Mouse (Mus musculus) lung, embryonic 14.5 days (tissue): Measurements from ENCODE around the gene Ccdc33. TPM values are rescaled to one million over a fixed set of nuclear protein-coding genes. Genes with fewer than 3 reads are reported as not detected.

Experiments used
- ATAC-seq: fragments of 200-750 bp; cut with Nextera tagmentation; 2 replicates; pipeline ENCODE4 v1.8.0; 2017; ENCODE audit warnings: mild to moderate bottlenecking, moderate TSS enrichment, moderate library complexity; ENCODE audit not compliant: insufficient read depth
- DNase-seq: peaks from one replicate; pipeline ENCODE4 v3.0.0-alpha.2; 2015
- H3K27ac ChIP-seq: fragments of 300-500 bp; sonication (generic); 2 replicates; pipeline ENCODE4 v1.5.1; 2014; ENCODE audit warnings: low read depth, mild to moderate bottlenecking, moderate library complexity
- H3K27me3 ChIP-seq: fragments of 300-500 bp; sonication (generic); 2 replicates; pipeline ENCODE4 v1.6.1; 2014; ENCODE audit warnings: low read length, control low read depth; ENCODE audit not compliant: insufficient read depth
- H3K36me3 ChIP-seq: fragments of 300-500 bp; sonication (generic); 2 replicates; pipeline ENCODE4 v1.6.1; 2014; ENCODE audit warnings: control low read depth; ENCODE audit not compliant: insufficient read depth
- H3K4me1 ChIP-seq: fragments of 300-500 bp; sonication (generic); 2 replicates; pipeline ENCODE4 v1.6.1; 2014; ENCODE audit warnings: antibody characterized with exemption, control low read depth; ENCODE audit not compliant: insufficient read depth
- H3K4me2 ChIP-seq: fragments of 300-500 bp; sonication (generic); 2 replicates; pipeline ENCODE4 v1.6.1; 2014; ENCODE audit warnings: mild to moderate bottlenecking
- H3K4me3 ChIP-seq: fragments of 300-500 bp; sonication (generic); 2 replicates; pipeline ENCODE4 v1.5.1; 2014; ENCODE audit warnings: low read depth, low read length
- H3K9ac ChIP-seq: fragments of 300-500 bp; sonication (generic); 2 replicates; pipeline ENCODE4 v1.6.1; 2014
- H3K9me3 ChIP-seq: fragments of 300-500 bp; sonication (generic); 2 replicates; pipeline ENCODE4 v1.6.1; 2016; ENCODE audit warnings: low read depth, low read length, control low read depth
- CTCF ChIP-seq: IDR thresholded peaks from 2 replicates; pipeline ENCODE4 v1.5.1; 2016; ENCODE audit warnings: antibody characterized with exemption, low read depth
- WGBS: fragments of 180-500 bp; shearing (Covaris S2); extraction: QIAGEN DNeasy Blood & Tissue Kit; methylation state at CpG from one replicate; pipeline ENCODE4 v1.1.7; 2014; 5-methylcytosine and 5-hydroxymethylcytosine counted together
- polyA plus RNA-seq: library from polyadenylated mRNA; unstranded; fragments of >200 nt; fragmentation: Nextera tagmentation; extraction: Ambion mirVana; gene quantifications from 2 replicates; pipeline ENCODE4 v1.2.1, GENCODE M21; 2014

The Ccdc33 gene
- polyA plus RNA-seq, 1 experiment from 2014 or later, result not detected

DNA sequence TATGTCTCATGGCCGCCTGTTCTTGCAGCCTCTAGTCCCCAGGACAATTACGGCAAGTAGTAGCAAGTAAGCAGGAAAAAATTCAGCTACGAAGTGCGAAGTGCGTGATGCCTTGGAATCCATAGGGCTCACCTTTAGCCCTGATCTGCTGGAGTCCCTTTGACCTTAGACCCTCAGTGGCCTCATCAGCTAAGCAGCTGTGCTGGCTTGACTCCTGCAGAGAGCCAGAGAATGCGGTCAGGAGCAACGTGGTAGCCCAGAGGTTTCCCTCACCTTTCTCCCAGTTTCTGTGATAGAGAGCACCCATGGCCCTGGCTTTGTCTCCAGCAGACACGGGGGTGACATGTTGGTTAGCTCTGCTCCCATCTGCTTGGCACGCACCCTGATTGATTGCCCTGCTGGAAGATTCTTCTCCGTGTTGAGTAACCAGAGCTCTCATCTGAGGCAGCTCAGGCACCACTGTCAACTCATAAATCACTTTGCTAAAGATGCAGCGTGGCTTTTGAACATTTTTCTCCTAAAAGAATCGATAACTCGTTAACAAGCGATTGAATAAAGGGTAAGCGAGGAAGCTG lies 12.9 kb downstream of the Ccdc33 start:
- H3K4me3 ChIP-seq, result no peak overlapping the region
- no peaks in the 10 kb centered on the region for H3K4me1 ChIP-seq
- H3K27me3 ChIP-seq, result no peaks in the 10 kb centered on the region
- 31% methylated on average over 15 of the region's 15 CpGs for WGBS
- H3K9ac ChIP-seq, result no peak overlapping the region
- H3K27ac ChIP-seq, result no peak overlapping the region
- ATAC-seq (no peak), DNase-seq (no peak)
- no peaks in the 10 kb centered on the region for H3K36me3 ChIP-seq
- no peak overlapping the region for H3K4me2 ChIP-seq
- no peak for TF ChIP-seq CTCF
- H3K9me3 ChIP-seq, result no peaks in the 10 kb centered on the region

DNA sequence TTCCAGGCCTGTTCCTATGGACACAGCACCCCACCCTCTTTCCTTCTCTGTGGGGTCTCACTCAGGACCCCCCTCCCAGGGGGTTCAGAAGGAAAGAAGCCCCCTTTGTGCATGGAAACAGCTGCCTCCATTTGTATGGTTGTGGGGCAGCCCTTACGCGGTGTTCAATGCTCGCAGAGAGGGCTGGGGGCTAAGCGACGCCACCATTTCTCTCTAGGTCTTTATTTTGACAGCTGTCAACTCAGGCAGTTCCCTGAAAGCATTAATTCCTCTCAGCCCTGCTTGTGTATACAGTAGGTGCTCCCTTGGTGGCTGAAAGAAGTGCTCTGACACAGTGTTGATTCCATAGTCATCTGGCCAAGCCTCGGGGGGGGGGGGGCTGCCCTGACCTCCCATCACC lies 15.0 kb downstream of the Ccdc33 start:
- H3K4me2 ChIP-seq, result no peak overlapping the region
- WGBS, result 59% methylated on average over 6 of the region's 6 CpGs
- H3K27ac ChIP-seq, result no peak overlapping the region
- H3K9me3 ChIP-seq, result no peaks in the 10 kb centered on the region
- no peak for DNase-seq
- no peaks in the 10 kb centered on the region for H3K4me1 ChIP-seq
- H3K4me3 ChIP-seq, result no peak overlapping the region
- TF ChIP-seq CTCF, result no peak
- no peaks in the 10 kb centered on the region for H3K27me3 ChIP-seq
- no peak for ATAC-seq
- H3K9ac ChIP-seq, result no peak overlapping the region
- no peaks in the 10 kb centered on the region for H3K36me3 ChIP-seq

- no peak overlapping the region for H3K4me2 ChIP-seq
- H3K27ac ChIP-seq, result no peak overlapping the region
- H3K27me3 ChIP-seq, result no peaks in the 10 kb centered on the region
- no peaks in the 10 kb centered on the region for H3K4me1 ChIP-seq
- H3K9me3 ChIP-seq, result no peaks in the 10 kb centered on the region
- no peak for TF ChIP-seq CTCF
- H3K4me3 ChIP-seq, result no peak overlapping the region
- H3K36me3 ChIP-seq, result no peaks in the 10 kb centered on the region
- no peak overlapping the region for H3K9ac ChIP-seq
- ATAC-seq, result no peak
- DNase-seq, result no peak
- 73% methylated on average over 4 of the region's 4 CpGs for WGBS
These were observed 16.6 kb downstream of the Ccdc33 start for GRCm38 (mm10) chr9:58102013-58102412.

- H3K27me3 ChIP-seq, result no peaks in the 10 kb centered on the region
- no peaks in the 10 kb centered on the region for H3K9me3 ChIP-seq
- ATAC-seq (no peak), DNase-seq (no peak)
- 57% methylated on average over 5 of the region's 5 CpGs for WGBS
- no peak overlapping the region for H3K4me2 ChIP-seq
- H3K36me3 ChIP-seq, result no peaks in the 10 kb centered on the region
- no peak for TF ChIP-seq CTCF
- H3K27ac ChIP-seq, result no peak overlapping the region
- no peak overlapping the region for H3K4me3 ChIP-seq
- no peaks in the 10 kb centered on the region for H3K4me1 ChIP-seq
- no peak overlapping the region for H3K9ac ChIP-seq
These were observed 18.6 kb downstream of the Ccdc33 start for GRCm38 (mm10) chr9:58099836-58100565.

DNA sequence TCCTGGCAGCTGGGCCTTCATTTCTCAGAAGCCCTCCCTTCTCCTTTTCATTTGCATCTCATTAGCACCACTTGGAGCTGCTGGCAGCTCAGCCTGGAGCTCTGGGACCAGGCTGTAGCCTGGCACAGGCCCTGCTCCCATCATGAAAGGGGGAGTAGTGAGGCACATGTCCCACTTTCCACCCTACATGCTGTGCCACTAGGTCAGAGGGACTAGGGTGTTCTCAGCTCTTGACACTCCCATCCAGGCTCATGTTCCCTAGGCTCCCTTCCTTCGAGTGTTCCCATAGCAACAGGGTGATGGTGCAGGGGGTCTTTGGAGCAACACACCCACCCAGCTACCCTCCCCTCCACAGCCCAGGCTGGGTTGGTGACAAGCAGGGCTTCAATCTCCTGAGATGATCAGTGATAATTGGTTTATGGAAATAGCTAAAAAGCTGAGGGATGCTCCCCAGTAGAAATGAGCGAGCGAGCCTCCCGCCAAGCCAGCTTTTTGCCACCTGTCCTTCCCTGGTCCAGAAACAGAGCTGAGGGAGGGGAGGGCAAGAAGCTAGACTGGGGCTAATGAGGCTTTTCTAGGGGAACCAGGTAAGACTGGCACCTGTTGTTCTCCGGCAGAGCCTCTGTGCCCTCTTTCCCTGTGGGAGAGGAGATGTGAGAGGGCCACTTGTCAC lies 21.9 kb downstream of the Ccdc33 start:
- ATAC-seq, result peak; percentile 19; the same call in 1 of the 2 replicates
- no peak overlapping the region for H3K9ac ChIP-seq
- H3K36me3 ChIP-seq, result no peaks in the 10 kb centered on the region
- WGBS, result 58% methylated on average over 5 of the region's 5 CpGs
- no peaks in the 10 kb centered on the region for H3K27me3 ChIP-seq
- no peak overlapping the region for H3K4me2 ChIP-seq
- no peak for DNase-seq
- no peak for TF ChIP-seq CTCF
- no peak overlapping the region for H3K4me3 ChIP-seq
- H3K4me1 ChIP-seq, result no peaks in the 10 kb centered on the region
- no peaks in the 10 kb centered on the region for H3K9me3 ChIP-seq
- H3K27ac ChIP-seq, result no peak overlapping the region

- Histone ChIP-seq H3K27me3 (no peaks in the 10 kb centered on the region), H3K4me1 (no peaks in the 10 kb centered on the region), H3K9me3 (no peaks in the 10 kb centered on the region), H3K36me3 (no peaks in the 10 kb centered on the region), H3K27ac (no peak overlapping the region), H3K4me2 (no peak overlapping the region), H3K9ac (no peak overlapping the region), H3K4me3 (no peak overlapping the region)
- DNase-seq (peak; percentile 78), ATAC-seq (peak; percentile 47; the same call in 1 of the 2 replicates)
- TF ChIP-seq CTCF, result no peak
- 53% methylated on average over 6 of the region's 6 CpGs for WGBS
These were observed 22.6 kb downstream of the Ccdc33 start for GRCm38 (mm10) chr9:58095977-58096376.

DNA sequence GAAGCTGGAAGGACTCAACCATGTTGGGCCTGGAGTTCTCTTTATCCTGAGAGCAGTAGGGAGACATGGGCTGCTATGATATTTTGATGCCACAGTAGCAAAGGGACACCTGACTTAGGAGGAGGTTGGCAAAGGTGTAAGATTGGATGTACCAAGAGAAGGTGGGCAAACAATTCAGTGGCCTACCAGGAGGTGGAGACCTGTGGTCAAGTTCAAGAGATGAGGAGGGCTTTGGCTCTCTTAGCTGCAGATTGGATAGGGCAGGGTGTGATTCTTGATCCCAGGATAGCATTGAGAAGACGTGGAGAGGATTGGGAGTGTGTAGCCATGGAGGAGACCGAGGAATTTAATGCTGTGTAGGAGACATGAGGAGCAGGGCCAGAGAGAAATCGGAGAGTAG lies 24.8 kb downstream of the Ccdc33 start:
- Histone ChIP-seq H3K27ac (no peak overlapping the region), H3K27me3 (no peaks in the 10 kb centered on the region), H3K36me3 (no peaks in the 10 kb centered on the region), H3K9me3 (no peaks in the 10 kb centered on the region), H3K4me1 (no peaks in the 10 kb centered on the region), H3K9ac (no peak overlapping the region), H3K4me3 (no peak overlapping the region), H3K4me2 (no peak overlapping the region)
- ATAC-seq (no peak), DNase-seq (no peak)
- 71% methylated on average over 3 of the region's 3 CpGs for WGBS
- TF ChIP-seq CTCF, result peak; percentile 17; the same call in 1 of the 2 replicates
